Mouse (Mus musculus): ENCODE results near the gene Tnf.

The Tnf gene

DNA sequence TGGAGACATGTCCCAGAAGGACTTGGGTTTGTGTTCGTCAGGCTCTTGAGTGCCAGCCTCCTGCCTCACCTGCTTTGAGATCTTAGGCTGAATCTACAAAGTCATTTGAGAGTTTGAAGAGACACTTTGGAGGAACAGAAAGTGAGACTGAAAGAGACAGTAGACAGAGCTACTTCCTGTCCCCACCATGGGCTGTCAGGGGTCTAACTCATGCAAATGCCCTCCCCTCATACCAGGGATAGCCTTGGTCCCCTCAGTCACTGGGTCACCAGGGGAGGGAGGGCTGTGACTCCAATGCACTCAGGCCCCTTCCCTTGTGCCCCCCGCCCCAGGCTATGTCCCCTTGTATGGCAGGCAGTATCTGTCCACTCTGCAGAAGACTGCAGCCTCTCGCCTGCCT lies 28.5 kb downstream of the Tnf start:
- DNase-seq (ENCODE audit: low spot score): no peak

DNA sequence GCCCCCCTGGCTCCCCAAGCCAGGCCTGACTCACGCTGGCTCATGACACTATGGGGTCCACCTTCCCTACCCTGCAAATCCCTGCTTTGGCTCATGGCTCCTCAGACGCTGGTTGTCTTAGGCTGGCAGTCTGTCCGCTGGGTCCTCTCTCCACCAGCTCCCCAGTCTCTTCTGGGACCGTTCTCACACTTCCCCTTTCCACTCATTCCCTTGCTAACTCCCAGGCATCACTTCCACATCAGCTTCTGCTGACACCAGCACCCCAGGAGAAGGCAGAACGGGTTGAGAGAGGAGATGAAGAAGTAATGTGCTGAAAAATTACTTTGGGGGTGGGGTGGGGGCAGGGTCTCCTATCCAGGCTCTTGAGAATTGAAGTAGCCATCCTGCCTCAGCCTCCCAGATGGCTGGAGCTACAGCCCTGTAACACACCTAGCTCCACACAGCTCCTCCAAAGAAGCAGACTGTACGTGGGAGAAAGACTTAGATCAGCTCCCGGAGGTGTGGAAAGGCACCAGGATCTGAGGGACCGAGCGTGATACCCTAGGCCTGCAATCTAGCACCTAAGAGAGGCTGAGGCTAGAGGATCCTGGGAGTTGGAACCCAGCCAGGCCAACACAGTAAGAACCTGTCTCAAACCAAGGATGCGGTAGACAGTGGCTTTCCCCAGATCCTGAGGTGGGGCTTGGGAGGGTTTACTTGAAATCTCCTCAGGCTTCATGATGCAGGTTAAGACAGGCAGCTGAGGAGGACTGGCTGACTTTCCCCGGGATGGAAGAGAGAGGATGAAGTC lies 29.2 kb downstream of the Tnf start:
- no peak for DNase-seq (ENCODE audit: low spot score)

DNA sequence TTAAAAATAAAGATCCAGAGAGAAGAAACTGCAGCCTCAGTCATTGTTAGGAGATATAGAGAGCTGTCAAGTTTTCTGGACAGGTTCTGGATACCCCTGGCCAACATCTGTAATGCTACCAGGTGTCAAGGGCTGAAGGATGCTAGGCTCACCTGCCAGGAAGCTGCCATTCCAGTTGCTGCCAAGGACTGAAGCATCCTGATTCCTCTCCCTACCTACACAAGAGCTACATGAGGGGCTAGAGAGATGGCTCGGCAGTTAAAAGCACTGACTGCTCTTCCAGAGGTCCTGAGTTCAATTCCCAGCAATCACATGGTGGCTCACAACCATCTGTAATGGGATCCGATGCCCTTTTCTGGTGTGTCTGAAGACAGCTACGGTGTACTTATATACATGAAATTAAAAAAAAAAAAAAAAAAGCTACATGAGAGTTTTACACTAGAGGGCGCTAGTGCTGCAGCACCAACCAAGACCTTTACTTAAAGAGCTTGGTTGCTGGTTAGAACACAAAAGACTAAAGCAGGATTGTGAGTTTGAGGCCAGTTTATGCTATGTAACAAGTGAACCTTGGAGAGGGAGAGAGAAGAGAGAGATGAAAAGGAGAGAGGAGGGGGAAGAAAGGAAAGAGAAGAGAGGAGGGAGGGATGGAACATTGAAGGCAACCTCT lies 33.1 kb downstream of the Tnf start:
- DNase-seq (ENCODE audit: low spot score): no peak

DNA sequence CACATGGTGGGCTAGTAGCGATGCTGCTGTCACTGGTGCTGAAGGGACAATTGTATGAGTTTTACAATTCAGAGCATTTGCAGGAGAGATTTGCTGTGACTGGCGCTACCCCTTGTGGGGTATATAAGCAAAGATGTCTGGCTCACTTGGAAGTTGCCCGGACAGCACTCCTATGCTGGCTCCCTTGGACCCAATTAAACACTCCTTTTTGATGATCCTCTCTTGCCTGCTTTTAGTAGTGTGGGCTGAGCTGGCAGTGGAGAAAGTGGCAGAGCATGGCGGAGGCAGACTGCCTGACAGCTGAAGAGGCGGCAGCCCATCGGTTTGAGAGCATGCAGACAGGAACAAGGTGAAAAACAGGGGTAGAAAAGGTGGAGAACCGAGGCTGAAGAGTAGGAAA lies 34.0 kb downstream of the Tnf start:
- no peak for DNase-seq (ENCODE audit: low spot score)

DNA sequence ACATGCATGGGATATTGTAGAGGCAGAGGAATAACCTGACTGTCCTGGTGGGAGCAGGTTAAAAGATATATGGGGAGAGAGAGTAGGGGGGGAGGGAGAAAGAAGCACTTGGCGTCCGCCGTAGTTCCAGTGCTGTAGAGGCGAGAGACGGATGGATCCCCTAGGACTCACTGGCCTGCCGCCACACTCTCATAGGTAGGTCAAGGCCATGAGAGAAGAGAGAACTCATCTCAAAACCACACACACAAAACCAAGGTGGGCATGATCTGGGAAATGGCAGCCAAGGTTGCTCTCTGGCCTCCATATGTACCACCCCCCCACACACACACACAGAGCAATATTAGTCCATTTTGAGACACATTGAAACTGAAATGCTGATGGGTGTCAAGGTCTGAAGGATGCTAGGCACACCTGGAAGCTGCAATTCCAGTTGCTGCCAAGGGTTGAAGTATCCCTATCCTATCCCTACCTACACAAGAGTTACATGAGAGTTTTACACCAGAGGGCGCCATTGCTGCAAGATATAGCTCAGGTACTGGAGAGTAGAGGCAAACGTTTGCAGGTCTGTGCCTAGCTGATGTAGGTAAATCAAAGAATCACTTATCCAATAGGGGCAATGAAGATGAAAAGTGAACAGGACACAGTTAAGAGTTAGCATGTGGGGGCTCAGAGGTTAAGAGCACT lies 35.3 kb downstream of the Tnf start:
- DNase-seq (ENCODE audit: low spot score): peak; percentile 52

DNA sequence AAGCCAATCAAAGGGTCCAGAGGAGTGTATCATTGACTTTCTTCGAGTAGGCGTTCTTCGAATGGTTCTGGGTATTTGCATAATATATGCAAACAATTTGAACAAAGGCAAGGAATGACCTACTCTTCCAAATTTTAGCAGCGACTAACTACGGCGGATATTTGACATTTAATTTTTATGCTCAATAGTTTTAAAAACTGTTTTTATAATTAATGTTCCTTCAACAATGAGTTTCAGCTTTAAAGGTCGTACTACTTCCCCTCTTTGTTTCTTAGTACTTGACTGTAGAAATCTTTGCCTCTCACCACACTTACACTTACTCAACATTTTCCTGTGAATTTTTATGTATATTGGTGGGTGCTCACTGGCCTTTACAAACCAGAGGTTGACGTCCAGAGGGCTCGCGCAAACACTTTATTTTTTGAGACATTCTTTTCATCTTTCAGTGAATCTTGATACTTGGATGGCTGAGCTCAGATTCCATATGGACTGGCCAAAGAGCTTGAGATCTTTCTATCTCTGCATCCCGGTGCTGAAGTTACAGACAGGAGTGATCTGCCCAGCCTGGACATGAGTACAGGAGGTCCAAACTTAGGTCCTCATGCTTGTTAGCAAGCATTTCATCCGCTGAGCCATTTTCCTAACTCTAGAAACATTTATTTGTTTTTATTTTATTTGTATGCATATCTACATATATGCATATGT lies 36.2 kb downstream of the Tnf start:
- no peak for DNase-seq (ENCODE audit: low spot score)

DNA sequence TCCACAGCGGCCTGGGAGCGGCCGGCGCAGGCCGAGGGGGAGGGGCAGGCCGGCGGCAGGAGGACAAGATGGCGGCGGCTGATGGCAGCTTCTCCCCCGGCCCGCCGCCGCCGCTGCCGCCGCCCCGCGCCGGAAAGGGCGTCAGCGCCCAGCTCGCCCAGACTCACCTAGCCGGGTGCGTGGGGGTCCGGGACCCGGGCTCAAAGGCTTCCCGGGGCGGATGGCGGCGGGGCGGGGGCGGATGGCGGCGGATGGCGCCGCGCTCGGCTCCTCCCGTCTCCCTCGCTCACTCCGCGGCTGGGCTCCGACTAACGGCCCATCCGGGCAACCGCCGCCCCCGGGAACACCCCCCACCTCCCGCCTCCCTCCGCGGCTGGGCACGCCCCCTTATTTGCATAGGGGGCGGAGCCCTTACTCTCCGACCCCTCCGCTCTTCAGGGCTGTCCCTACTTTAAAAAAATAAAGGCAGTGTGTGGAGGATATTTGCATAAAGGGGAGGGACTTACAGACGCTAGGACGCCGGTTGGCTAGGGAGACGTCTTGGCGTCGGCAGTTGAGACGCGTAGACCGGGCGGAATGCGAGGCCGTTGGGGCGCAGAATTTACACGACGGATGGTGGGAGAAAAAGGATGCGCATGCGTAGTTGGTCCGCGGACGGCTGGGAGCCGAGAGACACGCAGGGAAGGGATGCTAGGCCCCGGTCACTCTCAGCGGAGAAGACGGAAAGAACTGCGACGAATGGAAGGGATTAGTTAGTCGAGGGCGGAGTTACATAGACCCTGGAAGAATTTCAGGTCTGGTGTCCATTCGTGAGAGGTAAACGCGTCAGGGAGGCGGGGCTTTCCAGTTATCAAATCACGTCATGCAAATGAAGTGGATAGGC lies 37.0 kb downstream of the Tnf start, which contains the start of gene Prrc2a:
Prrc2a (minus strand) TSS at position 330 of the 883 bp plus-strand sequence.
- peak; percentile 95 for DNase-seq (ENCODE audit: low spot score)

DNA sequence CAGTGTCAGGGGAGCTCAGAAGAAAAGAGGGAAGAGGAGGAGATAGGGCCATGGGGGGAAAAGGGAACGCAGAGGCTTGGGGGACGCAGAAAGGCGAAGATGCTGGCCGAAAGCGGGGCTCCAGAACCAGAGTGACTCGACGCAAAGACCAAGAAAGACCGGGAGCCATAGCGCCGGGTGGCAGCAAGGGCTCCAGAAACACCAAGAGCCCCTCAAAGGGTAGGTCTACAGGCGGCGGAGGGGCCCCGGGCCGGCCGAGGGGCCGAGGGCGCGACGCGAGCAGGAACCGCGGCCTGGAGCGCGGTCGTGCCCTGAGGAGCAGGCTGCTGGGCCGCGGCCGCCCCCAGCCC lies 37.6 kb downstream of the Tnf start:
- DNase-seq (ENCODE audit: low spot score): no peak

DNA sequence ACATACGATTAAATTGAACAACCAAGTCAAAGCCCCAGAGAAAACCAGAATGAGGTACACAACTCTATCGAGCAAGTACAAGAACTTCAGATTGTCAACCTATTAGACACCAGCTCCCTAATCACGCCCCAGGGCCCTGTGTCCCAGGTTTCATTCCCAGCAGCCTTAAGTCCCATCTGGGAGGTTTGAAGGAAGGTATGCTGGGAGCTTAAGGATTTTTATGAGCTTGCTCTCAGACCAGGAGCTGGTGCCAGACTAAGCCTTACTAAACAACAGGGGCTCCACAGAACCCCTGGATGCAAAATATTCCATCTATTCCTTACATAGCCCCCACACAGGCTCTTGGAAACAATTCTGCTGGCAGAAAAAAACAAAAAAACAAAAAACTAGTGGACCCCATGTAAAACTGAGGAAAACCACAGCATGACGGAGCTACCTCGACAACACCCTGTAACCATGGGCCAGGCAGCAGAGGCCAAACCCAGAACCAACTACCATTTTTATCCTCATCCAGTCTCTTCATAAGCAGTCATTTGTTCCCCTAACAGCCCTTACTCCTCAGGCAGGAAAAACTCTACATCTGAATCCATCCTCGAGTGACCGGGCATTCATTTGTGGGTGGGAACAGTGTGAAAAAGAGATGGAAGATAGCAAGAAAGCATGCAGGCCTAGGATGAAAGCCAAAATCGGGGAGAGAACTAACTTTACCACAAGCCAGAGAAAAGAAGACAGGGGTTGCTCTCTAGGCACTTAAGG lies 38.3 kb downstream of the Tnf start:
- no peak for DNase-seq (ENCODE audit: low spot score)

DNA sequence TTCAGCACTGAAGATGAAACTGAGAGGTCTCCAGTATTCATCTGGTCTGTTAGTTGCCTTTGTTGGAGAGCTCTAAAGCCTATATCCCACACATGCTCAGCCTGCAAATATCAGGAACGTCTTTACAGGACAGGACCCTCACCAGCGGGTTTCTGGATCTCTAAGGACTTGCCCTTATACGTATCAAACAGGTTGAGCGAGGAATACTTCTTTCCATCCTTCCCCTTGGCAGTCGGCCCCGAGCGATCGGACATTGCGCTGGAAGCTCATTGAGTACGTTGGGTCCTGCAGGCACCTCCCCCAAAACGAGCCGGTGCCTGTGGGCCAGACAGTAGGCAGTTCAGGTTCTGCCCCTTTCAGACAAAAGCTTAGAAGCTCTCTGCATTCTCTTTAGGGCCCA lies 39.1 kb downstream of the Tnf start:
- no peak for DNase-seq (ENCODE audit: low spot score)

DNA sequence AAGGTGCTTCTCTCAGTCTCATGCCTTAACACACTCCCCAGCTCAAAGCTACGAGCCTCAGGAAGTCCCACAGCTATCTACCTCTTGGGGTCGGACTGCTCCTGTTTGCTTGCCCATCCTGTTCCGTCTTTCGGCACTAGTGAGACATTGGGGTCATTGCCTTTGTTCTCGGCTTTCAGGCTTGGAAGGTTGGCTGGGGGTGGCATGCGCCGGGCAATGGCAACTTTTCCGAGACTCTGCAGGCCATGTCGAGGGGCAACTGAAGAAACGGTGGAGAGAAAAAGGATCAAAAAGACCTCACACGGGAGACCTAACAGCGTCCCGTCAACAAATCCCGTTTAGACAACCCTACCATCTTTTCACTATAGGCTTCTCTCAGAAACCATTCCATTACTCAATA lies 39.7 kb downstream of the Tnf start:
- DNase-seq (ENCODE audit: low spot score): no peak

DNA sequence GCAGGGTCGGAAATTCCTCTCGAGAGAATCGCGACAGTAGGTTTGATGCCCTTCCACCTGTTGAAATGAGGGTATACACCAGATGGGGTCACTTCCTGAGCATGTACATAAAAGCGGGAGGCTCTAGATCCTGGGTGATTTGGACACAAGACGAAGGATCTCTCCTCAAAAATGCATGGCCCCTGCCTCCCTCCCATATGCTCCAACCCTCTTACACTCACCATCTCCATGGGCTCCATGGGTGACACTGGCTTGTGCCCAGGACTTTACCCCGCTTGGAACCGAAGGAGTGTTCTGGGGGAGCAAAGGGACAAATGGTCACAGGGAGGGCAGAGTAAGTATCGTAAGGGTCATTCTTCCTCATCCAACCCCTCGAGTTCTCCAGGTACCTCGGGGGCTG lies 40.4 kb downstream of the Tnf start:
- no peak for DNase-seq (ENCODE audit: low spot score)

DNA sequence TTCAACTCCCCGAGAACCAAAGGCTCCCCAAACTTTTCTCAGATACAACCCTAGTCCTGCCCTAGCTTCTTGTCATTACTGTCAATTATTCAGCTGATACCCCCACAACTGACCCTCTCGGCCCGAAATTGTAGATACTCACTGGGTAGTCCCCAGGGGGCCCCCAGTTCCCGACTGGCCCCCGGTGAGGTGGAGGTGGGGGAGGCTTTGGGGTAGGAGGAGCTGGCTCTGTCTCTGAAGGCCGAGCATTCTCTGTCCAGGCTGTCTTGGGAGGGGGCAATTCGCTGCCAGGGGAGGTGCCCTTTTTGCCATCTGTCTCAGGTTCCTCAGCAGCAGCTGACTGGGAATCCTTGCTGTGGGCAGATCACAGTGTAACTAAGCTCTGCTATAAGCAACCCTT lies 42.2 kb downstream of the Tnf start:
- no peak for DNase-seq (ENCODE audit: low spot score)

DNA sequence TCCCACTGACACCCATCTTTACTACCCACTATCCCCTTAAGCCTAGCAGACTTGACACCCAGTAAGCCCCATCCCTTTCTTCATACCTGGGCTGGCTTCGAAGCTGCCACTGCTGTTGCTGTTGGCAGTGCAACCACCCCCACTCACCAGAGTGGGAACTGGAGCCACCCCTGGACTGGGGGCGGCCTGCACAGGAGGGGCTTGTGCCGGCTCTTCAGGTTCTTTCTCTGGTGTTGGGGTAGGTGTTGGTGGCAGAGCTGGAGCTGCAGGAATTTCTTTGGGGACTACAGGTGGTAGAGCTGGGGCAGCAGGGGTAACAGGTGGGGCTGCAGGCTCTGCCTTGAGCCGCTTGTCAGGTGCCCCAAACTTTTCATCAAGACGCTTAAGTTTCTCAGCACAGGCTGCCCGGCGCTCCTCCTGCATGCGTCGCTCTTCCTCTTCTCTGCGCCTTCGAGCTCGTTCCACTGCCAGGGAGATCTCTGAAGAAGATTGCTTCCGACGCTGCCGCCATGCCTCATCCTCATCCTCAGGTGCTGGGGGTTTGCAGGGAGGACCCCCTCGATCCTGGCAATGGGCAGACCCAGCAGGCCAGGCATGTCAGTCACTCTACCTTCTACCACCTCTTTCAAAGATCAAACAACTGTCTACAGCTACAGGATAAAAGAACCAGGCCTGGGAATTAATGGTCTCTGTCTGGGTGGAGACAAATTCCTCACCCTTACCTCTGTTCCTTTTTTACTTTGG lies 42.8 kb downstream of the Tnf start:
- no peak for DNase-seq (ENCODE audit: low spot score)

DNA sequence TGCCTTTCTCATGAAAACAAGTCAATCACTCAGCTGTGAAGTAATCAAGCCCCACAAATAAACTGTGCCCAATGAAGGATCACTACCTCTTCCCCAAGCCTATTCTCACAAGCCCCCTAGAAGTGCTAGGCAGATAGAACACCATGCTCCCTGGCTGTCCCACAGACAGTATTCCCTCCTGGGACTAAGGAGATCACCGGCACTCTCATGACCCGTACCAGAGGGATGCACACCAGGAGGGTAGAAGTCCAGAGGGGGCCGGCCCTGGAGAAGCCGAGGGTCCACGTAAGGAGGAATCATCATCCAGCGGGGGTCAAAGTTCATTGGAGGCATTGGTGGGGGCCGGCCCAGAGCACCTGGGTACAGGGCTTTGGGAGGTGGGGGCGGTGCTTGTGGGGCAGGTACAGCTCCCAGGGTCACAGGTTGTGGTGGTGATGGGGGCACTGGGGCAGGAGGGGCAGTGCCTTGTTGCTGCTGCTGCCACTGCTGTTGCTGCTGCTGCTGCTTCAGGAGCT lies 44.1 kb downstream of the Tnf start:
- DNase-seq (ENCODE audit: low spot score): no peak

DNA sequence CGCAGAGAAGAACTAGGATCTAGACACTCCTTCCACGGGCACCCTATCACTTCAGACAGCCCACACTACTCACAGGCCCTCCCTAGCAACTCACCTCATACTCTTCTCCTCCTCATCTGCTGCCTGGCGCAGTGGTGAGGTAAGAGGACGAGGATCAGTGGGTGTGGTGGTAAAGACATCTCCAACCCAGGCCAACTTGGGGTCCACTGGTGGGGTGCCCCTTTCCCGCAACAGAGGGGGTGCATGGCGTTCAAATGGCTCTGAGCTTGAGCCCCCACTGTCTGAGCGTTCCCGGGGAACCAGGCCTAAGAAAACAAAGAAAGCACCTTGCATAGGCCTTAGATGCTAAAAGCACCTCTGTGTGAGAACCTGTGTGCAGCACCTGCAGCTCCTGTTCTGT lies 44.6 kb downstream of the Tnf start:
- no peak for DNase-seq (ENCODE audit: low spot score)

DNA sequence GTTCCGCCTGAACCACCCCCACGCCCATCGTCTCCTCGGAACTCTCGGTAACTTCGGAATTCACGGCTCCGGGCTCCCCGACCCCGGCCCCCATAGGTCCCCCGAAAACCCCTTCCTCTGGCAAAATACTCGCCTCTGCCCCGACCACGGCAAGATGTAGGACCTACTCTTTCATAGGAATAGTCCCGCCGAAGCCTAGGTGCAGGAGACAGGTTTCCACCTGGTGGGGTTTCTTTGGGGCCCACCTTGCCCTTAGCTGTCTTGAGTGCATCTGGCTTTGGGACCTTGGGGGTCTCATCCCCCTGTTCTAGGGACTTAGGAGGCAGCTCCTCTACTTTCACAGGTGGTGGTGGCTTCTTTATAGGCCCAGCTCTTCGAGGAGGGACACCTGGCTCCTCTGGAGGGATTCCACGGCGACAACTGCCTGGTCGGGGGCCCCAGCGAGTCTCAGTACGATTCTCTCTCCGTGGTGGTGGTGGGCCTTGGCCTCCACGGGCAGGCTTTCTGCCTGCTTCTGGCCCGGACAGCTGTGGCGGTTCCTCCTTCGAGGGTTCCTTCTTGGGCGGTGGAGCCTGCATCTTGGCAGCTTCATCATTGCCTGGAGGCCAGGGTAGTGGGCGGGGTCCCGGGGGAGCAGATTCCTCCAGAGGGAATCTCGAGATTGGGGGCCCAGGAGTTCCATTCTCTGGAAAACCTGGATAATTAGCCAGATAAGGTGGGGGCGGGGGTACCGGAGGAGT lies 45.2 kb downstream of the Tnf start:
- DNase-seq (ENCODE audit: low spot score): no peak

DNA sequence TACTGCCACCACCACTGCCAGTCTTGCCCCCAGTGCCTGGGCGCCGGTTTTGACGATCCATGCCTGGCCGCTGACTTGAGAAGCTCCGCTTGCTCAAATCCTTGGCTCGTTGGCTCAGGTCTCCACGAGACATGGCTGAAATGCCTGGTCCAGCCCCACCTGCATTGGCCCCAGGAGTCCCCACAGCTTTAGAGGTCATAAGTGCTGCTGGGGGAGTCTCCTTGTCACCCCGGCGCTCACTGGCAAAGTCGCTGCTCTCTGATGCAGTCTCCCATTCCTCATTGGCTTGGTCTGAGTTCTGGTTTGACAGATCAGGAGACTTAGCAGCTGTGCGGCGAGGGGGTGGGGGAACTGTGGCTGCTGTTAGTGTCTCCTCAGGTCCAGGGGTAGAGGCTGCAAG lies 46.4 kb downstream of the Tnf start:
- DNase-seq (ENCODE audit: low spot score): no peak

DNA sequence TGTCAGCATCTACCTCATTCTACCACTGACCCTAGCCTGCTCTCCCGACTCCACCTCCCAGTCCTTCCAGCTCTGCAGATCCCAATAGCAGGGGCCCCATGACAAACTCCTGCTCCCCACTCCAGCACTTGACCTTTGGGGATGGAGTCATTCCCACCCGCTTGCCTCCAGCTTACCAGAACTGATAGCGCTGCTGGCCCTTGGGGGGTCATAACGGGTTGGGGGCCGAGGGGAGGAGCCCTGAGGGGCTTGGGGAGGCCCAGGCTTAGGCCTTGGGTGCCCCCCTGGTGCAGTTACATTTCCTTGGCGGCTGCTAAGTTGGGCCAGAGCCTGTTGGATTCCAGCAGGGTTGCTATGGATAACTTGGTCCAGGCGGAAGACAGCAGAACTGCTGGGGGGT lies 47.2 kb downstream of the Tnf start:
- DNase-seq (ENCODE audit: low spot score): no peak
